Mouse (Mus musculus) neural tube, embryonic 15.5 days (tissue): Measurements from ENCODE around the gene 4930469K13Rik. TPM values are rescaled to one million over a fixed set of nuclear protein-coding genes. Genes with fewer than 3 reads are reported as not detected.

ENCODE experiments used
- ATAC-seq: fragments of 200-750 bp; cut with Nextera tagmentation; 2 replicates; pipeline ENCODE4 v1.8.0; 2017; ENCODE audit warnings: mild to moderate bottlenecking, moderate TSS enrichment, moderate library complexity; ENCODE audit not compliant: low FRiP score
- H3K27ac ChIP-seq: fragments of 300-500 bp; sonication (generic); replicated peaks from 2 replicates; pipeline ENCODE4 v1.5.1; 2015; ENCODE audit warnings: mild to moderate bottlenecking, inconsistent platforms
- H3K27me3 ChIP-seq: fragments of 300-500 bp; sonication (generic); replicated peaks from 2 replicates; pipeline ENCODE4 v1.6.1; 2015; ENCODE audit warnings: inconsistent platforms
- H3K36me3 ChIP-seq: fragments of 300-500 bp; sonication (generic); 2 replicates; pipeline ENCODE4 v1.6.1; 2015; ENCODE audit warnings: inconsistent platforms
- H3K4me1 ChIP-seq: fragments of 300-500 bp; sonication (generic); 2 replicates; pipeline ENCODE4 v1.6.1; 2015; ENCODE audit warnings: inconsistent platforms
- H3K4me2 ChIP-seq: fragments of 300-500 bp; sonication (generic); 2 replicates; pipeline ENCODE4 v1.6.1; 2015; ENCODE audit warnings: inconsistent platforms, mild to moderate bottlenecking, moderate library complexity
- H3K4me3 ChIP-seq: fragments of 300-500 bp; sonication (generic); replicated peaks from 2 replicates; pipeline ENCODE4 v1.5.1; 2015; ENCODE audit warnings: mild to moderate bottlenecking, inconsistent platforms
- H3K9ac ChIP-seq: fragments of 300-500 bp; sonication (generic); replicated peaks from 2 replicates; pipeline ENCODE4 v1.6.1; 2015; ENCODE audit warnings: mild to moderate bottlenecking, inconsistent platforms
- H3K9me3 ChIP-seq: fragments of 300-500 bp; sonication (generic); replicated peaks from 2 replicates; pipeline ENCODE4 v1.6.1; 2016; ENCODE audit warnings: inconsistent platforms
- WGBS: fragments of 180-500 bp; shearing (Covaris S2); methylation state at CpG from one replicate; pipeline ENCODE4 v1.1.7; 2015; ENCODE audit warnings: mixed read lengths; 5-methylcytosine and 5-hydroxymethylcytosine counted together
- polyA plus RNA-seq: library from polyadenylated mRNA; unstranded; fragments of >200 nt; fragmentation: Nextera tagmentation; extraction: Ambion mirVana; gene quantifications from 2 replicates; pipeline ENCODE4 v1.2.1, GENCODE M21; 2015

The 4930469K13Rik gene
- polyA plus RNA-seq, 1 experiment from 2014 or later: 24.1 TPM

GRCm38 (mm10) chr11:34053031-34053818 lies 45.1 kb downstream of the 4930469K13Rik start:
- no peaks in the 10 kb centered on the region for H3K36me3 ChIP-seq
- WGBS: 87% methylated on average over 6 of the region's 6 CpGs
- H3K27me3 ChIP-seq: no peaks in the 10 kb centered on the region
- ATAC-seq: no peak
- H3K4me3 ChIP-seq: no peak overlapping the region
- no peaks in the 10 kb centered on the region for H3K4me1 ChIP-seq
- H3K9ac ChIP-seq: no peak overlapping the region
- no peaks in the 10 kb centered on the region for H3K9me3 ChIP-seq
- no peak overlapping the region for H3K4me2 ChIP-seq
- H3K27ac ChIP-seq: no peak overlapping the region

GRCm38 (mm10) chr11:34050643-34051042 lies 47.7 kb downstream of the 4930469K13Rik start:
- Histone ChIP-seq H3K4me2 (no peak overlapping the region), H3K27me3 (no peaks in the 10 kb centered on the region), H3K36me3 (no peaks in the 10 kb centered on the region), H3K27ac (no peak overlapping the region), H3K4me1 (no peaks in the 10 kb centered on the region), H3K4me3 (no peak overlapping the region), H3K9me3 (no peaks in the 10 kb centered on the region), H3K9ac (no peak overlapping the region)
- 80% methylated on average over 2 of the region's 2 CpGs for WGBS
- ATAC-seq: no peak

- Histone ChIP-seq H3K4me1 (no peaks in the 10 kb centered on the region), H3K4me2 (no peak overlapping the region), H3K4me3 (no peak overlapping the region), H3K36me3 (no peaks in the 10 kb centered on the region), H3K27me3 (no peaks in the 10 kb centered on the region), H3K9me3 (no peaks in the 10 kb centered on the region), H3K9ac (no peak overlapping the region), H3K27ac (no peak overlapping the region)
- 83% methylated on average over 1 of the region's 1 CpGs for WGBS
- no peak for ATAC-seq
Observed at GRCm38 (mm10) chr11:34050063-34050462, 48.3 kb downstream of the 4930469K13Rik start.

DNA sequence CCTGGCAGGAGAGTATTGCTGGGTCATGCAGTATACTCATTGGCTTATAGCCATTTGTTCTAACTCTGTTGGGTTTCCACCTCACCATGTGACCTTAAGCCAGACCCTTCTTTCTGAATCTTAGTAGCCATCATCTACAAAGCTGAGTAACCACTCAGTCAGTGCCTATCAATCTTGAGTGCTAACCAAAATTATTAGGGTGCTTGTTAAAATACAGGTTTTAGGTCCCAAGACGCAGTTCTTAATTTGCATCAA lies 49.3 kb downstream of the 4930469K13Rik start:
- ATAC-seq: no peak
- H3K4me1 ChIP-seq: no peaks in the 10 kb centered on the region
- H3K36me3 ChIP-seq: no peaks in the 10 kb centered on the region
- no peaks in the 10 kb centered on the region for H3K9me3 ChIP-seq
- H3K27ac ChIP-seq: no peak overlapping the region
- no peak overlapping the region for H3K9ac ChIP-seq
- no peak overlapping the region for H3K4me3 ChIP-seq
- H3K4me2 ChIP-seq: no peak overlapping the region
- WGBS: 93% methylated on average over 1 of the region's 1 CpGs
- no peaks in the 10 kb centered on the region for H3K27me3 ChIP-seq

DNA sequence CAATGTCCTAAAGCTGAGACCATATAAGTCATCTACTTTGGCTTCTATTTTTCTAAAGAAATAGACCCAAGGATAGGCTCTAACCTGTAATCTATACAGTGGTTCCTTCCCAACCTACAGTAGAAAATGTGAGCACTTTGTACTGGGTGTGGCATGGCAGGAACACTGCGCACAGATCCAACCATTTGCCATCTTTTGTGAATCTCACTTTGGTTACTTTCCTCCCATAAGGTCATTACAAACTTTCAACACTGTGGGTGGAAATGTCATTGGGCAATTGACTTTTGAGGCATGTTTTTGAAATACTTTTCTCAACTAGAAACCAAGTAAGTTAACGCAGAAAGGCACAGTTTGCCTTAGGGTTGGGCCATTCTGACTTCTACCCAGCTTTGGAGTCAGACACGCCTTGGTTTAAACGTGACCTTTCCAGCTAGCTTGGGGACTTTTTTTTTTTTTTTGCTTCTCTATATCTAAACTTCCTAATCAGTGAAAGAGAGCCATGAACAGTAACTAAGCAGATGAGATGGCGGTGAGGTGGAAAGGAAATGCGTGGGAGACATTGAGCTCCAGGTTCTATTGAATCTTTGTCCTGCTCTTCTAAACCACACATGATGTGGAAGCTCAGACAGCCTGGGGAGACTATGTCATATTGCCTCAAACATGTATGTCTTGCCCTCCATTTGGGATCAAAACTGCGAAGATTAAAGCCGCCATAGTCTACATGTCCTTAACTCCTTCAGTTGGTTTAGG lies 49.8 kb downstream of the 4930469K13Rik start:
- Histone ChIP-seq H3K4me3 (no peak overlapping the region), H3K9ac (no peak overlapping the region), H3K27ac (no peak overlapping the region), H3K36me3 (no peaks in the 10 kb centered on the region), H3K4me2 (no peak overlapping the region), H3K4me1 (no peaks in the 10 kb centered on the region), H3K27me3 (no peaks in the 10 kb centered on the region), H3K9me3 (no peaks in the 10 kb centered on the region)
- no peak for ATAC-seq
- WGBS: 91% methylated on average over 8 of the region's 8 CpGs

GRCm38 (mm10) chr11:34047542-34047937 lies 50.8 kb downstream of the 4930469K13Rik start:
- ATAC-seq: no peak
- H3K4me3 ChIP-seq: no peak overlapping the region
- no peak overlapping the region for H3K4me2 ChIP-seq
- H3K4me1 ChIP-seq: no peaks in the 10 kb centered on the region
- H3K9ac ChIP-seq: no peak overlapping the region
- H3K36me3 ChIP-seq: no peaks in the 10 kb centered on the region
- no peaks in the 10 kb centered on the region for H3K9me3 ChIP-seq
- no peaks in the 10 kb centered on the region for H3K27me3 ChIP-seq
- 90% methylated on average over 5 of the region's 5 CpGs for WGBS
- no peak overlapping the region for H3K27ac ChIP-seq

- Histone ChIP-seq H3K9ac (no peak within 1 kb of the TSS), H3K4me2 (no peak within 1 kb of the TSS), H3K9me3 (no peaks in the 10 kb centered on the region), H3K4me3 (no peak within 1 kb of the TSS), H3K4me1 (no peaks in the 10 kb centered on the region), H3K27me3 (no peaks in the 10 kb centered on the region), H3K36me3 (no peaks in the 10 kb centered on the region), H3K27ac (no peak within 1 kb of the TSS)
- ATAC-seq: no peak
- 83% methylated on average over 6 of the region's 6 CpGs for WGBS
Observed at GRCm38 (mm10) chr11:34046767-34047541, 51.4 kb downstream of the 4930469K13Rik start, which contains the start of gene Lcp2. TSS of gene Lcp2 (plus strand) at chr11:34046920.

- Histone ChIP-seq H3K4me3 (no peak overlapping the region), H3K27ac (no peak overlapping the region), H3K9me3 (no peaks in the 10 kb centered on the region), H3K36me3 (no peaks in the 10 kb centered on the region), H3K4me2 (no peak overlapping the region), H3K9ac (no peak overlapping the region), H3K27me3 (no peaks in the 10 kb centered on the region), H3K4me1 (no peaks in the 10 kb centered on the region)
- no peak for ATAC-seq
- WGBS: 70% methylated on average over 1 of the region's 1 CpGs
Observed at GRCm38 (mm10) chr11:34042808-34043207, 55.5 kb downstream of the 4930469K13Rik start.

DNA sequence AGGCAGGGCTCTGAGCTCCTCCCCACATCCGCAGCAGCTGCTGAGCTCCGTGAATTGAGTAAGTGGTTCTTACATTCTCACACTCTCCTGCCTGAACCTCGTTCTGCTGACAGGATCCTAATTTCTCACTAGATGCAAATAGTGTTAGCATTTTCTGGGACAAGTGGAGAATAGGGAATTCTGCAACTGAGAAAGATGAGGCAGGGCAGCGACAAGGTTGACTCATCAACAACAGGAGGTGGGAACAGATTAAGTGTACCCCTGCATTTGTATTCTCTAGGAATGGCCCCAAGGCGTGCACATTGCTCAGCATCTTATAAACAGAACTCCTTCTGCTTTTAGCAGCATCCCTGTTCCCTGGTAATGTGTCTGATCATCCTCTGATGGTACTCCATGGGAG lies 58.3 kb downstream of the 4930469K13Rik start:
- no peak overlapping the region for H3K9ac ChIP-seq
- no peak overlapping the region for H3K4me3 ChIP-seq
- 68% methylated on average over 5 of the region's 5 CpGs for WGBS
- H3K4me1 ChIP-seq: no peaks in the 10 kb centered on the region
- no peak for ATAC-seq
- H3K36me3 ChIP-seq: no peaks in the 10 kb centered on the region
- H3K27ac ChIP-seq: no peak overlapping the region
- H3K9me3 ChIP-seq: no peaks in the 10 kb centered on the region
- no peak overlapping the region for H3K4me2 ChIP-seq
- H3K27me3 ChIP-seq: no peaks in the 10 kb centered on the region

GRCm38 (mm10) chr11:34035909-34036658 lies 62.3 kb downstream of the 4930469K13Rik start:
- ATAC-seq: no peak
- Histone ChIP-seq H3K4me2 (no peak overlapping the region), H3K4me1 (no peaks in the 10 kb centered on the region), H3K27me3 (no peaks in the 10 kb centered on the region), H3K4me3 (no peak overlapping the region), H3K27ac (no peak overlapping the region), H3K9ac (no peak overlapping the region), H3K9me3 (no peaks in the 10 kb centered on the region), H3K36me3 (no peaks in the 10 kb centered on the region)
- WGBS: 85% methylated on average over 5 of the region's 5 CpGs

- H3K27ac ChIP-seq: no peak overlapping the region
- no peak overlapping the region for H3K9ac ChIP-seq
- no peaks in the 10 kb centered on the region for H3K4me1 ChIP-seq
- no peak for ATAC-seq
- H3K4me3 ChIP-seq: no peak overlapping the region
- no peaks in the 10 kb centered on the region for H3K27me3 ChIP-seq
- H3K9me3 ChIP-seq: no peaks in the 10 kb centered on the region
- 96% methylated on average over 2 of the region's 2 CpGs for WGBS
- no peaks in the 10 kb centered on the region for H3K36me3 ChIP-seq
- no peak overlapping the region for H3K4me2 ChIP-seq
Observed at GRCm38 (mm10) chr11:34034794-34035193, 63.6 kb downstream of the 4930469K13Rik start.
